Mouse (Mus musculus) limb, embryonic 11.5 days (tissue): ENCODE data around the gene Syt2. TPM values are rescaled to one million over a fixed set of nuclear protein-coding genes. Genes with fewer than 3 reads are reported as not detected.

Experiments used
- ATAC-seq: fragments of 200-750 bp; cut with Nextera tagmentation; 2 replicates; pipeline ENCODE4 v1.8.0; 2017; ENCODE audit warnings: low read depth; ENCODE audit not compliant: insufficient number of reproducible peaks, low FRiP score, low TSS enrichment
- DNase-seq: peaks from one replicate; pipeline ENCODE4 v3.0.0-alpha.2; 2015; ENCODE audit warnings: low spot score
- H3K27ac ChIP-seq: fragments of 300-500 bp; sonication (generic); replicated peaks from 2 replicates; pipeline ENCODE4 v1.5.1; 2014; ENCODE audit warnings: low read depth, mild to moderate bottlenecking, low read length
- H3K27me3 ChIP-seq: fragments of 300-500 bp; sonication (generic); 2 replicates; pipeline ENCODE4 v1.6.1; 2014; ENCODE audit warnings: mild to moderate bottlenecking, low read length, mixed read lengths; ENCODE audit not compliant: control insufficient read depth, insufficient read depth
- H3K36me3 ChIP-seq: fragments of 300-500 bp; sonication (generic); 2 replicates; pipeline ENCODE4 v1.6.1; 2014; ENCODE audit warnings: mild to moderate bottlenecking, low read length, moderate library complexity, mixed read lengths; ENCODE audit not compliant: control insufficient read depth, insufficient read depth
- H3K4me1 ChIP-seq: fragments of 300-500 bp; sonication (generic); 2 replicates; pipeline ENCODE4 v1.6.1; 2014; ENCODE audit warnings: low read length, mixed read lengths; ENCODE audit not compliant: control insufficient read depth, insufficient read depth
- H3K4me2 ChIP-seq: fragments of 300-500 bp; sonication (generic); 2 replicates; pipeline ENCODE4 v1.6.1; 2014; ENCODE audit warnings: low read depth, mild to moderate bottlenecking, moderate library complexity; ENCODE audit not compliant: severe bottlenecking
- H3K4me3 ChIP-seq: fragments of 300-500 bp; sonication (generic); 2 replicates; pipeline ENCODE4 v1.5.1; 2014; ENCODE audit warnings: low read depth, low read length
- H3K9ac ChIP-seq: fragments of 300-500 bp; sonication (generic); 2 replicates; pipeline ENCODE4 v1.6.1; 2014; ENCODE audit warnings: mild to moderate bottlenecking, low read length
- H3K9me3 ChIP-seq: fragments of 300-500 bp; sonication (generic); 2 replicates; pipeline ENCODE4 v1.6.1; 2016; ENCODE audit warnings: low read length; ENCODE audit not compliant: control insufficient read depth
- WGBS: fragments of 180-500 bp; shearing (Covaris S2); extraction: QIAGEN DNeasy Blood & Tissue Kit; methylation state at CpG from one replicate; pipeline ENCODE4 v1.1.7; 2014; 5-methylcytosine and 5-hydroxymethylcytosine counted together
- polyA plus RNA-seq: library from polyadenylated mRNA; unstranded; fragments of >200 nt; fragmentation: Nextera tagmentation; extraction: Ambion mirVana; gene quantifications from 2 replicates; pipeline ENCODE4 v1.2.1, GENCODE M21; 2014

Gene Syt2
- polyA plus RNA-seq, 1 experiment from 2014 or later: 0.28 TPM

DNA sequence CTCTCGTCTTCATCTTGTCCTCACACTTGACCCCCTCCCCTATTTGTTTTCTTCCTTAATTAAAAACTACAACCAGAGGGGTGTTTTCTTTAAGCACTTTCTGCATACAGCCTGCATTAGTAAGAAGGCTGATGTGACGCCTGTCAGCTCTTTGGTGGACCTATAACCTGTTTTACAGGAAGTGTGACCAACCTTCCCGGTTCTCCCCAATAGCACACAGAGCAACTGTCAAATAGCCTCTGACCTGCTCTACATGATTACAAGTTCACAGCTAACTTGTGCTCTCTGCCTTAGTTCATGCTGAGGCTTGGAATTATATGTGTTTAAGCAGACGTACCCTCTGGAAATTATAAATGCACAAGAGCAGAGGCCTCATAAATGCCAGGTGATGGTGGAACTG is 120.0 kb downstream of the Syt2 start:
- DNase-seq: no peak
- Histone ChIP-seq H3K27me3 (no peaks in the 10 kb centered on the region), H3K9ac (no peak overlapping the region), H3K27ac (no peak overlapping the region), H3K4me3 (no peak overlapping the region), H3K9me3 (no peaks in the 10 kb centered on the region), H3K4me1 (0 out of 2 replicates have a peak, but pooled peaks cover 5% of the 10 kb centered on the region), H3K4me2 (no peak overlapping the region), H3K36me3 (no peaks in the 10 kb centered on the region; the same call in 1 of the 2 replicates)
- no peak for ATAC-seq
- WGBS: 78% methylated on average over 4 of the region's 4 CpGs

GRCm38 (mm10) chr1:134770312-134770711 is 123.8 kb downstream of the Syt2 start:
- H3K4me2 ChIP-seq: no peak overlapping the region
- WGBS: 98% methylated on average over 5 of the region's 5 CpGs
- no peak overlapping the region for H3K9ac ChIP-seq
- no peaks in the 10 kb centered on the region for H3K9me3 ChIP-seq
- H3K4me3 ChIP-seq: no peak overlapping the region
- ATAC-seq (no peak), DNase-seq (no peak)
- no peaks in the 10 kb centered on the region; the same call in 1 of the 2 replicates for H3K36me3 ChIP-seq
- no peaks in the 10 kb centered on the region for H3K27me3 ChIP-seq
- H3K27ac ChIP-seq: no peak overlapping the region
- peaks cover 14% of the 10 kb centered on the region for H3K4me1 ChIP-seq

DNA sequence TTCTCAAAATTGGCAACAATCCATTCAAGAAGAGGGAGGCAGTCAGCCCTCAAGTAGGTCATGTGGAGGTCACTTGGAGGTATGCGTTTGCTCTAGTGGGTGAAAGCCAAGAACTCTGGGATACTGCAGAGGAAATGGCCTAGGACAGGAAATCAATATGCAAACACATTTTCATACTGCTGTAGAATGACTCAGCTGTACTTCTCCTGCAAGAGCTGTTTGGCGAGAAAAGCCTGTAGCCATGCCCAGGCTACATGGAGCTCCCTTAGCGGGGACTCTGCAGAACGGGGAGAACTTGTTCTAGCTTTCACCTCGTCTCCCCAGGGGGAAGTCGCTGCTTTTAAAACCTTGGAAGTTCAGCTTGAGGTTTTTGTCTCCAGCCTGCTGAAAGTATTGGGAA is 124.9 kb downstream of the Syt2 start:
- H3K4me1 ChIP-seq: peaks cover 19% of the 10 kb centered on the region
- no peak overlapping the region for H3K27ac ChIP-seq
- 81% methylated on average over 6 of the region's 6 CpGs for WGBS
- no peaks in the 10 kb centered on the region for H3K9me3 ChIP-seq
- no peak for ATAC-seq
- DNase-seq: no peak
- H3K36me3 ChIP-seq: no peaks in the 10 kb centered on the region; the same call in 1 of the 2 replicates
- H3K4me2 ChIP-seq: no peak overlapping the region
- H3K27me3 ChIP-seq: no peaks in the 10 kb centered on the region
- H3K4me3 ChIP-seq: no peak overlapping the region
- H3K9ac ChIP-seq: no peak overlapping the region

DNA sequence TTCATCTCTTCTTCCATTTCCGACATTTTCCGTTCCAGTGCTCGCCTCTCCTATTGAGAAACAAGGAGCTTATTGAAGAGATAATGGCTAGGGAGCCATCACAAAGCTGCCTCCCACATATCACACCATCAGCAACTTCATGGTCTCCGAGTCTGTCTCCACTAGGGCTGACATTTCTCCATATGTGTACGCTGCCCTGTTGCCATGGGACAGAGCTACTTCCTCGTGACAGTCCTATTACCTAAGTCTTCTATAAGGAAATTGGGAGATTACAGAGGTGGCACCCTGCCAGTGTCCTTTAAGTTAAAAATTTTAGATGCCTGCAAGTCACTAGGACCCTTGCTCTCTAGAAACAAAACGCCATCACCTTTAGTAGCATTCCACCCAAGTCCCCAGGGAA is 125.5 kb downstream of the Syt2 start:
- peaks cover 19% of the 10 kb centered on the region for H3K4me1 ChIP-seq
- no peak for DNase-seq
- H3K27me3 ChIP-seq: no peaks in the 10 kb centered on the region
- H3K4me3 ChIP-seq: no peak overlapping the region
- ATAC-seq: no peak
- no peaks in the 10 kb centered on the region; the same call in 1 of the 2 replicates for H3K36me3 ChIP-seq
- no peak overlapping the region for H3K27ac ChIP-seq
- H3K9me3 ChIP-seq: no peaks in the 10 kb centered on the region
- H3K9ac ChIP-seq: no peak overlapping the region
- 89% methylated on average over 7 of the region's 7 CpGs for WGBS
- H3K4me2 ChIP-seq: no peak overlapping the region

GRCm38 (mm10) chr1:134772821-134773220 is 126.3 kb downstream of the Syt2 start:
- 87% methylated on average over 3 of the region's 3 CpGs for WGBS
- H3K36me3 ChIP-seq: no peaks in the 10 kb centered on the region; the same call in 1 of the 2 replicates
- H3K9me3 ChIP-seq: no peaks in the 10 kb centered on the region
- no peak overlapping the region for H3K27ac ChIP-seq
- DNase-seq (no peak), ATAC-seq (no peak)
- H3K4me3 ChIP-seq: no peak overlapping the region
- H3K9ac ChIP-seq: no peak overlapping the region
- H3K27me3 ChIP-seq: no peaks in the 10 kb centered on the region
- no peak overlapping the region for H3K4me2 ChIP-seq
- peaks cover 15% of the 10 kb centered on the region for H3K4me1 ChIP-seq

DNA sequence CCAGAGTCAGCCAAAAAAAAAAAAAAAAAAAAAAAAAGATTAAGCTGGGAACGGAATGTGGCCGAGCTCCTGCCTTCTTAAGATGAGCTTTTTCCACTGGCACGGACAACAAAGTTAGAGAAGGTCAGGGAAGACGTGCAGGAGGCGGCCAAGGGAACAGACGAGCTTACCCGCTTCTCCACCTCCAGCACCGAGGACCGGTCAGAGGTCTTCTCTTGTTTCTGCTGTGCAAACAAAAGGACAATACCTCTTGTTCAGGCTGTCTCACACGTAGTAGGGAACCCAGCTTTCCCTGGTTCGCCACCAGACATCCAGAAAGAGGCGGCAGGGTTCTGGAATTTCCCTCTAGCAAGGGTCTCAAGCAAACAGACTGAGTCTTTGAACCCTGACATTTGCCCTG is 126.8 kb downstream of the Syt2 start:
- Histone ChIP-seq H3K9me3 (no peaks in the 10 kb centered on the region), H3K9ac (no peak overlapping the region), H3K4me2 (no peak overlapping the region), H3K4me1 (peaks cover 15% of the 10 kb centered on the region), H3K27me3 (no peaks in the 10 kb centered on the region), H3K36me3 (no peaks in the 10 kb centered on the region; the same call in 1 of the 2 replicates), H3K4me3 (no peak overlapping the region), H3K27ac (no peak overlapping the region)
- DNase-seq (no peak), ATAC-seq (no peak)
- WGBS: 84% methylated on average over 12 of the region's 12 CpGs

- Histone ChIP-seq H3K4me1 (peaks cover 15% of the 10 kb centered on the region), H3K27ac (no peak overlapping the region), H3K36me3 (no peaks in the 10 kb centered on the region; the same call in 1 of the 2 replicates), H3K9me3 (no peaks in the 10 kb centered on the region), H3K4me3 (no peak overlapping the region), H3K4me2 (no peak overlapping the region), H3K9ac (no peak overlapping the region), H3K27me3 (no peaks in the 10 kb centered on the region)
- DNase-seq: no peak
- 91% methylated on average over 2 of the region's 2 CpGs for WGBS
- no peak for ATAC-seq
These were observed 127.8 kb downstream of the Syt2 start for GRCm38 (mm10) chr1:134774247-134774646.

DNA sequence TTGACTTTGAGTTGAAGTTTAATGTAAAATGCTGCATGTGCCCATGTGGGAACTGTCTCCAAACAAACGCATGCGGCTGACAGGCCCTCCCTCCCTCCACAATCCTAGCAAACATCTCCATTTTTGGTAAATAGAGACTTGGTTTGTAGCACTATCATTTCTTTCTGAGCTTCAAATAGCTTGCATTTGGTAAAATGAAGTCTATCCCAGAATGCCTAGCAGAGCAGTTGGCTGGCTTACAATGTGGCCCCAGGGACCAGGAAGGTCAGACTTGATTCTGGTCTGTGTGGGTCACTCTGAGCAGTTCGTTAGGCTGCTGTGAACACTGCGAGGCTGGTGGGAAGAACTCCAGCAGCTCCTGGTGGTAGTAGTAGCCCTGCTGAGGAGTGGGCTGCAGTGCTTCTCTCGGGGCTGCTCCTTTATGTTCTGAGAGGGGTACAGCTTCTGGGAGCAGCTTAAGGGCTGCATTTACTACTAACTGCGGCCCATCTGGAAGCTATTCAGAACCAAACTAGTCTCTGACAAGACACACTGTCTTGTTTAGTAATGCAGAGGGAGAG is 128.3 kb downstream of the Syt2 start:
- H3K4me2 ChIP-seq: 0 out of 2 replicates have a peak overlapping the region, but pooled peaks have one; percentile 7
- no peaks in the 10 kb centered on the region; the same call in 1 of the 2 replicates for H3K36me3 ChIP-seq
- H3K9ac ChIP-seq: no peak overlapping the region
- no peak overlapping the region for H3K4me3 ChIP-seq
- H3K9me3 ChIP-seq: no peaks in the 10 kb centered on the region
- WGBS: 32% methylated on average over 6 of the region's 6 CpGs
- no peak for DNase-seq
- no peaks in the 10 kb centered on the region for H3K27me3 ChIP-seq
- no peak for ATAC-seq
- peaks cover 15% of the 10 kb centered on the region for H3K4me1 ChIP-seq
- 0 out of 2 replicates have a peak overlapping the region, but pooled peaks have one; percentile 30 for H3K27ac ChIP-seq

- peaks cover 15% of the 10 kb centered on the region for H3K4me1 ChIP-seq
- no peaks in the 10 kb centered on the region for H3K27me3 ChIP-seq
- no peaks in the 10 kb centered on the region for H3K36me3 ChIP-seq
- H3K9me3 ChIP-seq: no peaks in the 10 kb centered on the region
- no peak overlapping the region for H3K4me3 ChIP-seq
- no peak overlapping the region for H3K4me2 ChIP-seq
- peak; percentile 38 for DNase-seq
- 14% methylated on average over 3 of the region's 3 CpGs for WGBS
- no peak overlapping the region for H3K9ac ChIP-seq
- no peak overlapping the region for H3K27ac ChIP-seq
- ATAC-seq: no peak
These were observed 129.2 kb downstream of the Syt2 start for GRCm38 (mm10) chr1:134775631-134776030.
